Mouse (Mus musculus): ENCODE measurements at regions not wholly inside any gene's neighbourhood (a gene's known extent, or its start where the extent isn't known, plus 50 kb on each side); places are given as distances from the start of the nearest gene placed in this dataset.

- no peak overlapping the region for H3ac ChIP-seq (ENCODE audit: control insufficient read depth, insufficient read length, low read depth)
- H3K27me3 ChIP-seq (ENCODE audit: control insufficient read depth, insufficient read depth, insufficient read length) = no peaks in the 10 kb centered on the region
- no peaks in the 10 kb centered on the region for H3K36me3 ChIP-seq (ENCODE audit: control insufficient read depth, insufficient read depth)
- H3K79me3 ChIP-seq (ENCODE audit: low read depth) = no peaks in the 10 kb centered on the region
- TF ChIP-seq MYOG (IDR thresholded peaks at IDR 0.05; ENCODE audit: control insufficient read depth, extremely low read depth, insufficient read length) = no peak
- TF ChIP-seq CTCF (IDR thresholded peaks at IDR 0.05; ENCODE audit: control insufficient read depth, insufficient read depth, insufficient read length) = no peak
- no peak for TF ChIP-seq FOSL1 (IDR thresholded peaks at IDR 0.05; ENCODE audit: insufficient read depth, low read length, poor library complexity, severe bottlenecking)
- no peak for TF ChIP-seq CEBPB (IDR thresholded peaks at IDR 0.05; ENCODE audit: low read depth)
- no peak for TF ChIP-seq MYOD1 (IDR thresholded peaks at IDR 0.05; ENCODE audit: control insufficient read depth, insufficient read length, low read depth)
- TF ChIP-seq MAX (IDR thresholded peaks at IDR 0.05) = no peak
- TF ChIP-seq USF1 (IDR thresholded peaks at IDR 0.05; ENCODE audit: low read depth) = no peak
- no peaks in the 10 kb centered on the region for H3K79me2 ChIP-seq (ENCODE audit: control insufficient read depth, insufficient read depth)
- H3K4me3 ChIP-seq (ENCODE audit: insufficient read depth, poor library complexity, severe bottlenecking) = no peak overlapping the region
These were observed 228.8 kb upstream of the Zic4 start for GRCm38 (mm10) chr9:91133256-91133920.

DNA sequence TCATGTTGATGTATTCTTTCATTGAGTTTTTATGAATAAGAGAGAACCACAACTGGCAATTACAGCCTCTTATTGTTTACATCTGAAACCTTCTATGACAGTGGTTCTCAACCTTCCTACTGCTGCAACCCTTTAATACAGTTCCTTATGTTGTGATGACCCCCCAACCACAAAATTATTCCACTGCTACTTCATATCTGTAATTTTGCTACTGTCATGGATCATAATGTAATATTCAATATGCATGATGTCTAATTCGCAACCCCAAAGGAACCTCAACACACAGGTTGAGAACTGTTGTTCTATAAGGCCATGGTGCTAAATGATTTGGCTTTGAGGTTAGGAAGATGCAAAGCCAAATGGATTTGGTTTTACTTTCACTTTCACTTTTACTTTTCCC is 227.9 kb upstream of the Zic4 start:
- no peak for TF ChIP-seq CTCF (IDR thresholded peaks at IDR 0.05; ENCODE audit: control insufficient read depth, insufficient read depth, insufficient read length)
- no peak for TF ChIP-seq MYOD1 (IDR thresholded peaks at IDR 0.05; ENCODE audit: control insufficient read depth, insufficient read length, low read depth)
- TF ChIP-seq CEBPB (IDR thresholded peaks at IDR 0.05; ENCODE audit: low read depth) = no peak
- TF ChIP-seq MYOG (IDR thresholded peaks at IDR 0.05; ENCODE audit: control insufficient read depth, extremely low read depth, insufficient read length) = no peak
- no peak for TF ChIP-seq USF1 (IDR thresholded peaks at IDR 0.05; ENCODE audit: low read depth)
- no peak for TF ChIP-seq FOSL1 (IDR thresholded peaks at IDR 0.05; ENCODE audit: insufficient read depth, low read length, poor library complexity, severe bottlenecking)
- TF ChIP-seq MAX (IDR thresholded peaks at IDR 0.05) = no peak
- no peaks in the 10 kb centered on the region for H3K79me2 ChIP-seq (ENCODE audit: control insufficient read depth, insufficient read depth)
- no peak overlapping the region for H3K4me3 ChIP-seq (ENCODE audit: insufficient read depth, poor library complexity, severe bottlenecking)
- H3K79me3 ChIP-seq (ENCODE audit: low read depth) = no peaks in the 10 kb centered on the region
- H3ac ChIP-seq (ENCODE audit: control insufficient read depth, insufficient read length, low read depth) = no peak overlapping the region
- no peaks in the 10 kb centered on the region for H3K27me3 ChIP-seq (ENCODE audit: control insufficient read depth, insufficient read depth, insufficient read length)
- no peaks in the 10 kb centered on the region for H3K36me3 ChIP-seq (ENCODE audit: control insufficient read depth, insufficient read depth)

DNA sequence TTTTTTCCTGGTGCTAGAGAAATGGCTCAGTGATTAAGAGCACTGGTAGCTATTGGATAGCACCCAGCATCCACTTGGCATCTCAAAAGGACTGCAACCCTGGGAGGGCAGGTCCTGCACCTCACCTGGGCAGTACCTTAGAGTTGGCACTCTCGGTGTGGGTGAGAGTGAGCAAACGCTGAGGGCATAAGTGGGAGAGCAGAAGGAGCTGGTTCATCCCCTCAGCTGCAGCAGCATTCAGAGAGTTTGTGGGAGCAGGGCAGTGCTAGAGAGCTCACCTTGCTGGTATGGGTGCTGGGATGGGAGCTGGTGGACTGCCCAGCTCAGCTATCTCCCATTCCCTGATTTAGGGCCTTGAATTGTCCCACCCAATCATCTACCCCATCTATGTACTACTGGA is 227.1 kb upstream of the Zic4 start:
- no peak overlapping the region for H3K4me3 ChIP-seq (ENCODE audit: insufficient read depth, poor library complexity, severe bottlenecking)
- H3K27me3 ChIP-seq (ENCODE audit: control insufficient read depth, insufficient read depth, insufficient read length) = no peaks in the 10 kb centered on the region
- H3K36me3 ChIP-seq (ENCODE audit: control insufficient read depth, insufficient read depth) = no peaks in the 10 kb centered on the region
- no peak overlapping the region for H3ac ChIP-seq (ENCODE audit: control insufficient read depth, insufficient read length, low read depth)
- no peaks in the 10 kb centered on the region for H3K79me3 ChIP-seq (ENCODE audit: low read depth)
- TF ChIP-seq MYOG (IDR thresholded peaks at IDR 0.05; ENCODE audit: control insufficient read depth, extremely low read depth, insufficient read length) = no peak
- TF ChIP-seq MAX (IDR thresholded peaks at IDR 0.05) = no peak
- no peaks in the 10 kb centered on the region for H3K79me2 ChIP-seq (ENCODE audit: control insufficient read depth, insufficient read depth)

GRCm38 (mm10) chr9:91140651-91141050 is 221.6 kb upstream of the Zic4 start:
- no peak for TF ChIP-seq CEBPB (IDR thresholded peaks at IDR 0.05; ENCODE audit: low read depth)
- no peak for TF ChIP-seq USF1 (IDR thresholded peaks at IDR 0.05; ENCODE audit: low read depth)
- no peak for TF ChIP-seq CTCF (IDR thresholded peaks at IDR 0.05; ENCODE audit: control insufficient read depth, insufficient read depth, insufficient read length)
- TF ChIP-seq FOSL1 (IDR thresholded peaks at IDR 0.05; ENCODE audit: insufficient read depth, low read length, poor library complexity, severe bottlenecking) = no peak
- TF ChIP-seq MYOG (IDR thresholded peaks at IDR 0.05; ENCODE audit: control insufficient read depth, extremely low read depth, insufficient read length) = no peak
- TF ChIP-seq MAX (IDR thresholded peaks at IDR 0.05) = no peak
- no peak for TF ChIP-seq MYOD1 (IDR thresholded peaks at IDR 0.05; ENCODE audit: control insufficient read depth, insufficient read length, low read depth)
- H3K79me2 ChIP-seq (ENCODE audit: control insufficient read depth, insufficient read depth) = no peaks in the 10 kb centered on the region
- H3K4me3 ChIP-seq (ENCODE audit: insufficient read depth, poor library complexity, severe bottlenecking) = no peak overlapping the region
- H3K79me3 ChIP-seq (ENCODE audit: low read depth) = no peaks in the 10 kb centered on the region
- H3ac ChIP-seq (ENCODE audit: control insufficient read depth, insufficient read length, low read depth) = no peak overlapping the region
- no peaks in the 10 kb centered on the region for H3K27me3 ChIP-seq (ENCODE audit: control insufficient read depth, insufficient read depth, insufficient read length)
- H3K36me3 ChIP-seq (ENCODE audit: control insufficient read depth, insufficient read depth) = no peaks in the 10 kb centered on the region

- H3K27me3 ChIP-seq (ENCODE audit: control insufficient read depth, insufficient read depth, insufficient read length) = no peaks in the 10 kb centered on the region
- H3K79me3 ChIP-seq (ENCODE audit: low read depth) = no peaks in the 10 kb centered on the region
- no peak overlapping the region for H3ac ChIP-seq (ENCODE audit: control insufficient read depth, insufficient read length, low read depth)
- no peaks in the 10 kb centered on the region for H3K36me3 ChIP-seq (ENCODE audit: control insufficient read depth, insufficient read depth)
- no peaks in the 10 kb centered on the region for H3K79me2 ChIP-seq (ENCODE audit: control insufficient read depth, insufficient read depth)
- TF ChIP-seq MYOD1 (IDR thresholded peaks at IDR 0.05; ENCODE audit: control insufficient read depth, insufficient read length, low read depth) (no peak), MYOG (IDR thresholded peaks at IDR 0.05; ENCODE audit: control insufficient read depth, extremely low read depth, insufficient read length) (no peak), CEBPB (IDR thresholded peaks at IDR 0.05; ENCODE audit: low read depth) (no peak), CTCF (IDR thresholded peaks at IDR 0.05; ENCODE audit: control insufficient read depth, insufficient read depth, insufficient read length) (no peak), MAX (IDR thresholded peaks at IDR 0.05) (no peak), USF1 (IDR thresholded peaks at IDR 0.05; ENCODE audit: low read depth) (no peak), FOSL1 (IDR thresholded peaks at IDR 0.05; ENCODE audit: insufficient read depth, low read length, poor library complexity, severe bottlenecking) (no peak)
- no peak overlapping the region for H3K4me3 ChIP-seq (ENCODE audit: insufficient read depth, poor library complexity, severe bottlenecking)
These were observed 210.3 kb upstream of the Zic4 start for GRCm38 (mm10) chr9:91151893-91152292.

GRCm38 (mm10) chr9:91159311-91159710 is 202.9 kb upstream of the Zic4 start:
- Histone ChIP-seq H3K4me3 (ENCODE audit: insufficient read depth, poor library complexity, severe bottlenecking) (no peak overlapping the region), H3ac (ENCODE audit: control insufficient read depth, insufficient read length, low read depth) (no peak overlapping the region), H3K36me3 (ENCODE audit: control insufficient read depth, insufficient read depth) (no peaks in the 10 kb centered on the region), H3K79me3 (ENCODE audit: low read depth) (no peaks in the 10 kb centered on the region), H3K27me3 (ENCODE audit: control insufficient read depth, insufficient read depth, insufficient read length) (no peaks in the 10 kb centered on the region), H3K79me2 (ENCODE audit: control insufficient read depth, insufficient read depth) (no peaks in the 10 kb centered on the region)
- TF ChIP-seq USF1 (IDR thresholded peaks at IDR 0.05; ENCODE audit: low read depth) (no peak), MYOD1 (IDR thresholded peaks at IDR 0.05; ENCODE audit: control insufficient read depth, insufficient read length, low read depth) (no peak), MAX (IDR thresholded peaks at IDR 0.05) (no peak), CTCF (IDR thresholded peaks at IDR 0.05; ENCODE audit: control insufficient read depth, insufficient read depth, insufficient read length) (no peak), CEBPB (IDR thresholded peaks at IDR 0.05; ENCODE audit: low read depth) (no peak), FOSL1 (IDR thresholded peaks at IDR 0.05; ENCODE audit: insufficient read depth, low read length, poor library complexity, severe bottlenecking) (no peak), MYOG (IDR thresholded peaks at IDR 0.05; ENCODE audit: control insufficient read depth, extremely low read depth, insufficient read length) (no peak)
